Mouse (Mus musculus) bone marrow, adult 2 months (tissue): ENCODE measurements around the gene Ssbp2.

Experiments used
- CTCF ChIP-seq: fragments of 200-500 bp; IDR thresholded peaks from 2 replicates; pipeline ENCODE4 v1.5.1; 2011; ENCODE audit warnings: low read length, control low read depth; ENCODE audit not compliant: control insufficient read depth, insufficient read depth
- POLR2A ChIP-seq: fragments of 200-500 bp; IDR thresholded peaks from 2 replicates; pipeline ENCODE4 v1.6.1; 2011; ENCODE audit warnings: low read depth, mild to moderate bottlenecking, control low read depth, low read length, borderline replicate concordance; ENCODE audit not compliant: control insufficient read depth

- TF ChIP-seq CTCF = no peak
- no peak for TF ChIP-seq POLR2A
Measured at GRCm38 (mm10) chr13:91508991-91509390, 48.9 kb downstream of the Ssbp2 start.
